12 mouse cellular contexts compared by ENCODE assay signal in the genomic region with DNA sequence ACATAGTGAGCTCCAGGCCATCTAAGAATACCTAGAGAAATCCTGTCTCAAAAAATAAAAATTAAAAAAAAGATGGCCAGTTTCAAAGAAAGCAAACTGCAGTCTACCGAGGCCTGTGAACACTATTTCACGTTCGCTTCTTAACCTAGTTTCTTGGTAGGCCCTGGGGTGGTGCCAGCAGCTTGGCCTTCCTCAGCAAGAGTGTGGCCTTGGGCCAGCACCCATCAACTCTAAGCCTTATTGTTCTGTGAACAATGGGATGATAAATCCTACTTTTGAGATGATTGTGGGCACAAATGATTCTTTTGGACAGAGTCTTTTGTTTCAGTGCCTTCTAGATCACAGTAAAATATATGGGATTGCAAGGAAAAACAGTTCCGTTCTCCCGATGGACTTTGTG. TPM values are rescaled to one million over a fixed set of nuclear protein-coding genes. Genes with fewer than 3 reads are reported as not detected.
DNase-seq lines count a peak whose midpoint lies in the region; ATAC-seq lines count a peak whose summit lies in the region.
"Had no signal": no experiment of that assay in that cellular context is flagged by ENCODE, and none has a peak within 500 bp of the region (broad histone marks: within the 10 kb centered on the region; RNA-seq: fewer than 3 reads in every experiment).

No protein-coding gene starts in this region.

- intact Hi-C loops in heart, postnatal 25 days (cut with DNase I) = no loop called here
- intact Hi-C loops in left cerebral cortex, postnatal 25 days (cut with DNase I) = no loop called here

- DNase-seq in cerebellum, adult 11 months = peak; percentile 48
- peak; percentile 43 for DNase-seq in lung, postnatal 14 days
- no peak for DNase-seq in lung, postnatal 4 days
- DNase-seq in cerebellum, adult 18-20 months = peak; percentile 64 to 66
- DNase-seq in kidney, postnatal 36 days = peak; percentile 53 to 79
- DNase-seq in heart, postnatal 25 days (ENCODE audit: low spot score) = no peak
- no peak for DNase-seq in left cerebral cortex, postnatal 25 days (ENCODE audit: low spot score in 2 of 2)
- DNase-seq: heart, adult 18-20 months; heart, postnatal 14 days; layer of hippocampus, adult 9-11 months; spleen, adult 18-20 months had no signal

- ATAC-seq in cerebellum, adult (ENCODE audit: insufficient number of reproducible peaks, low FRiP score, low TSS enrichment) = no peak

RNA-seq across cellular contexts. Expression of a gene that starts 13.4 kb away (rescaled TPM):
- total RNA-seq in heart, postnatal 25 days (2021) = 10 to 100 TPM; 22.7 to 27.5 TPM
- 100 to 1,000 TPM; 210 to 216 TPM for total RNA-seq in left cerebral cortex, postnatal 25 days (2021)

RNA-seq across cellular contexts. Expression of a gene that starts 13.8 kb away (rescaled TPM):
- 10 to 100 TPM; 70.3 to 72.9 TPM for total RNA-seq in heart, postnatal 25 days (2021)
- total RNA-seq in left cerebral cortex, postnatal 25 days (2021) = 100 to 1,000 TPM; 174 to 178 TPM

RNA-seq across cellular contexts. Expression of a gene that starts 43.5 kb away (rescaled TPM):
- total RNA-seq in heart, postnatal 25 days (2021) = 100 to 1,000 TPM in 1 of 2 experiments, 10 to 100 TPM in 1; 64.1 to 135 TPM
- 100 to 1,000 TPM; 220 to 246 TPM for total RNA-seq in left cerebral cortex, postnatal 25 days (2021)

Comparison
In these comparisons a context has a peak if more than half of its experiments do, and no peak if none do; other contexts are left out.
1. DNase-seq: peak in cerebellum, adult 11 months (single experiment), lung, postnatal 14 days (single experiment), cerebellum, adult 18-20 months (2 of 2) and kidney, postnatal 36 days (2 of 2); none in lung, postnatal 4 days (0 of 2), heart, postnatal 25 days (single experiment) and left cerebral cortex, postnatal 25 days (0 of 2).
2. RNA of a gene that starts 13.4 kb away (total RNA-seq): 210 to 216 TPM in left cerebral cortex, postnatal 25 days; 22.7 to 27.5 TPM in heart, postnatal 25 days; every median in the first group is over 4 times any median in the second.